Mouse (Mus musculus): Measurements from ENCODE around the gene Tex22. TPM values are rescaled to one million over a fixed set of nuclear protein-coding genes. Genes with fewer than 3 reads are reported as not detected.
A peak's percentile ranks its signal among the peaks of the same experiment; 100 is the strongest.

Gene Tex22
- polyA plus RNA-seq, 1 experiment from 2014 or later = not detected

GRCm38 (mm10) chr12:113109801-113110200 is 35.5 kb downstream of the Tex22 start:
- H3K36me3 ChIP-seq (replicated peaks) = peaks cover 79% of the 10 kb centered on the region
- 90% methylated on average over 10 of the region's 10 CpGs for WGBS
- H3K9me3 ChIP-seq = peaks cover 6% of the 10 kb centered on the region; the same call in 1 of the 2 replicates
- no peak overlapping the region for H3K4me3 ChIP-seq
- no peaks in the 10 kb centered on the region for H3K27me3 ChIP-seq (replicated peaks; ENCODE audit: low read depth, poor library complexity, severe bottlenecking)
- DNase-seq (ENCODE audit: low spot score) = no peak
- H3K27ac ChIP-seq (replicated peaks) = no peak overlapping the region
- 0 out of 2 replicates have a peak, but pooled peaks cover 3% of the 10 kb centered on the region for H3K4me1 ChIP-seq

GRCm38 (mm10) chr12:113114141-113114540 is 39.8 kb downstream of the Tex22 start:
- Histone ChIP-seq H3K27ac (replicated peaks) (no peak overlapping the region), H3K9me3 (no peaks in the 10 kb centered on the region), H3K4me1 (no peaks in the 10 kb centered on the region), H3K27me3 (replicated peaks; ENCODE audit: low read depth, poor library complexity, severe bottlenecking) (no peaks in the 10 kb centered on the region), H3K36me3 (replicated peaks) (peaks cover 89% of the 10 kb centered on the region), H3K4me3 (no peak overlapping the region)
- 92% methylated on average over 4 of the region's 4 CpGs for WGBS
- DNase-seq (ENCODE audit: low spot score) = no peak

- Histone ChIP-seq H3K36me3 (replicated peaks) (peaks cover 90% of the 10 kb centered on the region), H3K27ac (replicated peaks) (no peak overlapping the region), H3K9me3 (no peaks in the 10 kb centered on the region), H3K27me3 (replicated peaks; ENCODE audit: low read depth, poor library complexity, severe bottlenecking) (no peaks in the 10 kb centered on the region), H3K4me1 (no peaks in the 10 kb centered on the region), H3K4me3 (no peak overlapping the region)
- DNase-seq (ENCODE audit: low spot score) = no peak
- 87% methylated on average over 16 of the region's 16 CpGs for WGBS
Observed at GRCm38 (mm10) chr12:113114856-113115538, 40.7 kb downstream of the Tex22 start.

- H3K27ac ChIP-seq (replicated peaks) = no peak overlapping the region
- H3K36me3 ChIP-seq (replicated peaks) = peaks cover 98% of the 10 kb centered on the region
- no peaks in the 10 kb centered on the region for H3K27me3 ChIP-seq (replicated peaks; ENCODE audit: low read depth, poor library complexity, severe bottlenecking)
- no peaks in the 10 kb centered on the region for H3K9me3 ChIP-seq
- peak; percentile 81 for DNase-seq (ENCODE audit: low spot score)
- no peaks in the 10 kb centered on the region for H3K4me1 ChIP-seq
- WGBS = 88% methylated on average over 20 of the region's 20 CpGs
- H3K4me3 ChIP-seq = no peak overlapping the region
Observed at GRCm38 (mm10) chr12:113119516-113120410, 45.5 kb downstream of the Tex22 start.

- H3K27me3 ChIP-seq (replicated peaks; ENCODE audit: low read depth, poor library complexity, severe bottlenecking) = no peaks in the 10 kb centered on the region
- no peak overlapping the region for H3K4me3 ChIP-seq
- WGBS = 89% methylated on average over 6 of the region's 6 CpGs
- H3K36me3 ChIP-seq (replicated peaks) = peaks cover 100% of the 10 kb centered on the region
- H3K4me1 ChIP-seq = no peaks in the 10 kb centered on the region
- H3K27ac ChIP-seq (replicated peaks) = no peak overlapping the region
- no peak for DNase-seq (ENCODE audit: low spot score)
- no peaks in the 10 kb centered on the region for H3K9me3 ChIP-seq
Observed at GRCm38 (mm10) chr12:113124726-113125125, 50.4 kb downstream of the Tex22 start.

- Histone ChIP-seq H3K4me3 (no peak overlapping the region), H3K27ac (replicated peaks) (no peak overlapping the region), H3K36me3 (replicated peaks) (peaks cover 100% of the 10 kb centered on the region), H3K27me3 (replicated peaks; ENCODE audit: low read depth, poor library complexity, severe bottlenecking) (no peaks in the 10 kb centered on the region), H3K4me1 (no peaks in the 10 kb centered on the region), H3K9me3 (no peaks in the 10 kb centered on the region)
- DNase-seq (ENCODE audit: low spot score) = no peak
- WGBS = 94% methylated on average over 8 of the region's 8 CpGs
Observed at GRCm38 (mm10) chr12:113130732-113131131, 56.4 kb downstream of the Tex22 start.

GRCm38 (mm10) chr12:113131601-113132000 is 57.3 kb downstream of the Tex22 start:
- Histone ChIP-seq H3K27ac (replicated peaks) (no peak overlapping the region), H3K36me3 (replicated peaks) (peaks cover 100% of the 10 kb centered on the region), H3K4me1 (no peaks in the 10 kb centered on the region), H3K9me3 (no peaks in the 10 kb centered on the region), H3K4me3 (no peak overlapping the region), H3K27me3 (replicated peaks; ENCODE audit: low read depth, poor library complexity, severe bottlenecking) (no peaks in the 10 kb centered on the region)
- WGBS = 96% methylated on average over 14 of the region's 14 CpGs
- DNase-seq (ENCODE audit: low spot score) = no peak

- WGBS = 88% methylated on average over 2 of the region's 2 CpGs
- no peak overlapping the region for H3K4me3 ChIP-seq
- DNase-seq (ENCODE audit: low spot score) = no peak
- no peak overlapping the region for H3K27ac ChIP-seq (replicated peaks)
- peaks cover 100% of the 10 kb centered on the region for H3K36me3 ChIP-seq (replicated peaks)
- H3K27me3 ChIP-seq (replicated peaks; ENCODE audit: low read depth, poor library complexity, severe bottlenecking) = no peaks in the 10 kb centered on the region
- peaks cover 2% of the 10 kb centered on the region; the same call in 1 of the 2 replicates for H3K4me1 ChIP-seq
- H3K9me3 ChIP-seq = no peaks in the 10 kb centered on the region
Observed at GRCm38 (mm10) chr12:113132567-113132966, 58.3 kb downstream of the Tex22 start.

GRCm38 (mm10) chr12:113133260-113133659 is 59.0 kb downstream of the Tex22 start:
- H3K4me3 ChIP-seq = no peak overlapping the region
- no peaks in the 10 kb centered on the region for H3K9me3 ChIP-seq
- 92% methylated on average over 9 of the region's 9 CpGs for WGBS
- H3K27ac ChIP-seq (replicated peaks) = no peak overlapping the region
- DNase-seq (ENCODE audit: low spot score) = no peak
- H3K36me3 ChIP-seq (replicated peaks) = peaks cover 100% of the 10 kb centered on the region
- peaks cover 5% of the 10 kb centered on the region; the same call in 1 of the 2 replicates for H3K4me1 ChIP-seq
- no peaks in the 10 kb centered on the region for H3K27me3 ChIP-seq (replicated peaks; ENCODE audit: low read depth, poor library complexity, severe bottlenecking)

- H3K36me3 ChIP-seq (replicated peaks) = peaks cover 100% of the 10 kb centered on the region
- WGBS = 92% methylated on average over 5 of the region's 5 CpGs
Observed at GRCm38 (mm10) chr12:113133861-113134403, 59.6 kb downstream of the Tex22 start.

GRCm38 (mm10) chr12:113134502-113134901 is 60.2 kb downstream of the Tex22 start:
- Histone ChIP-seq H3K4me3 (no peak overlapping the region), H3K9me3 (no peaks in the 10 kb centered on the region), H3K27me3 (replicated peaks; ENCODE audit: low read depth, poor library complexity, severe bottlenecking) (no peaks in the 10 kb centered on the region), H3K36me3 (replicated peaks) (peaks cover 96% of the 10 kb centered on the region), H3K4me1 (peaks cover 16% of the 10 kb centered on the region), H3K27ac (replicated peaks) (no peak overlapping the region)
- 94% methylated on average over 4 of the region's 4 CpGs for WGBS
- DNase-seq (ENCODE audit: low spot score) = no peak

More at GRCm38 (mm10) chr12:113133861-113134403, 59.6 kb downstream of the Tex22 start:
- DNase-seq (ENCODE audit: low spot score) = no peak
- no peaks in the 10 kb centered on the region for H3K9me3 ChIP-seq
- H3K27me3 ChIP-seq (replicated peaks; ENCODE audit: low read depth, poor library complexity, severe bottlenecking) = no peaks in the 10 kb centered on the region
- no peak overlapping the region for H3K4me3 ChIP-seq
- peaks cover 11% of the 10 kb centered on the region for H3K4me1 ChIP-seq
- H3K27ac ChIP-seq (replicated peaks) = no peak overlapping the region

GRCm38 (mm10) chr12:113135401-113135800 is 61.1 kb downstream of the Tex22 start:
- peaks cover 25% of the 10 kb centered on the region for H3K4me1 ChIP-seq
- no peaks in the 10 kb centered on the region for H3K9me3 ChIP-seq
- H3K4me3 ChIP-seq = no peak overlapping the region
- H3K36me3 ChIP-seq (replicated peaks) = peaks cover 87% of the 10 kb centered on the region
- DNase-seq (ENCODE audit: low spot score) = no peak
- H3K27ac ChIP-seq (replicated peaks) = no peak overlapping the region
- WGBS = 91% methylated on average over 7 of the region's 7 CpGs
- peaks cover 2% of the 10 kb centered on the region; the same call in 1 of the 2 replicates for H3K27me3 ChIP-seq (replicated peaks; ENCODE audit: low read depth, poor library complexity, severe bottlenecking)

Data from embryonic facial prominence, embryonic 10.5 days (tissue).